Mouse (Mus musculus): ENCODE data around the gene Olfr9. TPM values are rescaled to one million over a fixed set of nuclear protein-coding genes. Genes with fewer than 3 reads are reported as not detected.

Gene Olfr9
- polyA plus RNA-seq, 1 experiment, result not detected

DNA sequence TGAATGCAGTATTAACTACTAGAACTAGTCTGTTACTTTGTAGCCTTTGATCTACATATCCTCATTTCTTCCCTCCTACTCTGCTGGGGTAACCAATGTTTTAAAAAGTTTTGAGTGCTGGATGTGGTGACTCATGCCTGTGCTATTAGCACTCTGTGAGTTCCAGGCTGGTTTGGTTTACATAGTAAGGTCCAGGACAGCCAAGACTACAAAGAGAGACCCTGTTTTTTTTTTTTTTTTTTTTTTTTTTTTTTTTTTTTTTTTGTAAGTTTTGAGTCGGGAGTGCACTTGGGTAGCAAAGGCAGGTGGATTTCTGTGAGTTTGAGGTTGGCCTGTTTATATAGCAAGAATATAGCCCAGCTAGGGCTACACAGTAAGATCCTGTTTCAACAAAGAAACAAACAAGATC, 20.9 kb upstream of the Olfr9 start:
- no peaks in the 10 kb centered on the region for H3K36me3 ChIP-seq (ENCODE audit: control insufficient read depth, insufficient read depth)
- no peaks in the 10 kb centered on the region for H3K79me2 ChIP-seq (ENCODE audit: control insufficient read depth, insufficient read depth)
- H3K4me3 ChIP-seq (ENCODE audit: insufficient read depth, poor library complexity, severe bottlenecking), result no peak overlapping the region
- no peak overlapping the region for H3ac ChIP-seq (ENCODE audit: control insufficient read depth, insufficient read length, low read depth)
- H3K79me3 ChIP-seq (ENCODE audit: low read depth), result no peaks in the 10 kb centered on the region
- H3K27me3 ChIP-seq (ENCODE audit: control insufficient read depth, insufficient read depth, insufficient read length), result no peaks in the 10 kb centered on the region
- TF ChIP-seq CTCF (IDR thresholded peaks at IDR 0.05; ENCODE audit: control insufficient read depth, insufficient read depth, insufficient read length) (no peak), MAX (IDR thresholded peaks at IDR 0.05) (no peak), FOSL1 (IDR thresholded peaks at IDR 0.05; ENCODE audit: insufficient read depth, low read length, poor library complexity, severe bottlenecking) (no peak), MYOG (IDR thresholded peaks at IDR 0.05; ENCODE audit: control insufficient read depth, extremely low read depth, insufficient read length) (no peak), USF1 (IDR thresholded peaks at IDR 0.05; ENCODE audit: low read depth) (no peak), CEBPB (IDR thresholded peaks at IDR 0.05; ENCODE audit: low read depth) (no peak), MYOD1 (IDR thresholded peaks at IDR 0.05; ENCODE audit: control insufficient read depth, insufficient read length, low read depth) (no peak)

DNA sequence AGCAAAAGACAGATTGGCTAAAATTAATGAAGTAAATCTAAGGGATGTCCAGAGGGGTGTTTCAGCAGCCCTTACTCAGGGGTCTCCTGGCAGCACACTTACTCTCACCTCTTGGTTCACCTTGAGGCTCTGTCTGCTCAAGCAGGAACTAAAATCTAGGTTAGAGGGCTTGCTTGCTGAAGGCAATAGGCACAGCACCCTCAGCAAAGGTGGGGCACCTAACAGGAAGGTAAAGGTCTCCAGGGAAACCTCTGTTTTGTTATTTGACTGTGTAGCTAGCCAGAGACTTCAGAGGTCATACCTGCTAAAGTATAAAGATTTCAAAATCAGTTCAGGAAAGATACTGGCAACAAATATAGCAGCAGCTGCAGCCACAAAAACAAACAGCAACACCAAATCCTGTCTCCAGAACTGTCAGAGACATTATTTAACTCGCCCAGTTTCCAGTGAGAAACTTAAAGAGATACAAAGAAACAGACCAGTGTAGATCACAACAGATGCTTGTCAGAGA, 18.4 kb upstream of the Olfr9 start:
- Histone ChIP-seq H3K79me3 (ENCODE audit: low read depth) (no peaks in the 10 kb centered on the region), H3K79me2 (ENCODE audit: control insufficient read depth, insufficient read depth) (no peaks in the 10 kb centered on the region), H3K27me3 (ENCODE audit: control insufficient read depth, insufficient read depth, insufficient read length) (no peaks in the 10 kb centered on the region), H3K36me3 (ENCODE audit: control insufficient read depth, insufficient read depth) (no peaks in the 10 kb centered on the region), H3ac (ENCODE audit: control insufficient read depth, insufficient read length, low read depth) (no peak overlapping the region), H3K4me3 (ENCODE audit: insufficient read depth, poor library complexity, severe bottlenecking) (no peak overlapping the region)
- no peak for TF ChIP-seq MAX (IDR thresholded peaks at IDR 0.05)
- no peak for TF ChIP-seq CEBPB (IDR thresholded peaks at IDR 0.05; ENCODE audit: low read depth)
- no peak for TF ChIP-seq MYOD1 (IDR thresholded peaks at IDR 0.05; ENCODE audit: control insufficient read depth, insufficient read length, low read depth)
- TF ChIP-seq CTCF (IDR thresholded peaks at IDR 0.05; ENCODE audit: control insufficient read depth, insufficient read depth, insufficient read length), result no peak
- TF ChIP-seq MYOG (IDR thresholded peaks at IDR 0.05; ENCODE audit: control insufficient read depth, extremely low read depth, insufficient read length), result no peak
- TF ChIP-seq FOSL1 (IDR thresholded peaks at IDR 0.05; ENCODE audit: insufficient read depth, low read length, poor library complexity, severe bottlenecking), result no peak
- TF ChIP-seq USF1 (IDR thresholded peaks at IDR 0.05; ENCODE audit: low read depth), result no peak

DNA sequence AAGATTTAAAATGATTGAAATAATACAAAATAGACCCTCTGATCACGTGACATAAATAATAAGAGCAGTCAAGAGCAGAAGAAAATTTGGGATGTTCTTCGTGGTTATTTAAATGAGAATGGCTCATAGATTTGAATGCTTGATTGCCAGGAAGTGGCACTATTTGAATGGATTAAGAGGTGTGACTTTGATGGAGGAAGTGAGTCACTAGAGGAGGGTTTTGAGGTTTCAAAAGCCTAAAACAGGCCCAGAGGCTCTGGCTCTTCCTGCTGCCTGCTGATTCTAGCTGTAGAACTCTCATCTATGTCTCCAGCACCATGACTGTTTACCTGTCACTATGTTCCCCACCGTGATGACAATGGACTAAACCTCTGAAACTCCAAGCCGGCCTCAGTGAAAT, 16.4 kb upstream of the Olfr9 start:
- Histone ChIP-seq H3ac (ENCODE audit: control insufficient read depth, insufficient read length, low read depth) (no peak overlapping the region), H3K27me3 (ENCODE audit: control insufficient read depth, insufficient read depth, insufficient read length) (no peaks in the 10 kb centered on the region), H3K79me2 (ENCODE audit: control insufficient read depth, insufficient read depth) (no peaks in the 10 kb centered on the region), H3K36me3 (ENCODE audit: control insufficient read depth, insufficient read depth) (no peaks in the 10 kb centered on the region), H3K79me3 (ENCODE audit: low read depth) (no peaks in the 10 kb centered on the region), H3K4me3 (ENCODE audit: insufficient read depth, poor library complexity, severe bottlenecking) (no peak overlapping the region)
- TF ChIP-seq MYOD1 (IDR thresholded peaks at IDR 0.05; ENCODE audit: control insufficient read depth, insufficient read length, low read depth) (no peak), USF1 (IDR thresholded peaks at IDR 0.05; ENCODE audit: low read depth) (no peak)

DNA sequence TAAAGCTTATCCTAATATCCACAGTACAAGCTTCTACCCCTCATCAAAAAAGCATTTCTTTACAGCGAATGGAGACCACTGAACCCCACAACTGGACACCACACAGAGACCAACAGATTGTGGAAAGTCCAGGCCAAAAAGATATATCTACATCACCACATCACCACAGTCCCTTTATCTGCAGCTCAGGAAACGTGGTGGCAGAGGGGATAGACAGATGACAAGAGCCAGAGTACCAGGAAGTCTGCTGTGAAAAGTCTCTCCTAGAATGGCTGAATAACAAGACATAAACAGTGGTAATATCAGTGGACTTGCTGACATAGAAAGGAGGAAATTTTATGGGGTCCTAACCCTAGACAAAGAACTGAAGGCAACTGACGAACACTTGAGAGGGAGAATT, 12.8 kb upstream of the Olfr9 start:
- H3K4me3 ChIP-seq (ENCODE audit: insufficient read depth, poor library complexity, severe bottlenecking), result no peak overlapping the region
- no peaks in the 10 kb centered on the region for H3K79me3 ChIP-seq (ENCODE audit: low read depth)
- no peak for TF ChIP-seq MYOG (IDR thresholded peaks at IDR 0.05; ENCODE audit: control insufficient read depth, extremely low read depth, insufficient read length)
- TF ChIP-seq CTCF (IDR thresholded peaks at IDR 0.05; ENCODE audit: control insufficient read depth, insufficient read depth, insufficient read length), result no peak
- no peak for TF ChIP-seq FOSL1 (IDR thresholded peaks at IDR 0.05; ENCODE audit: insufficient read depth, low read length, poor library complexity, severe bottlenecking)
- no peak for TF ChIP-seq MYOD1 (IDR thresholded peaks at IDR 0.05; ENCODE audit: control insufficient read depth, insufficient read length, low read depth)
- TF ChIP-seq USF1 (IDR thresholded peaks at IDR 0.05; ENCODE audit: low read depth), result no peak
- no peak for TF ChIP-seq CEBPB (IDR thresholded peaks at IDR 0.05; ENCODE audit: low read depth)
- no peak for TF ChIP-seq MAX (IDR thresholded peaks at IDR 0.05)
- no peaks in the 10 kb centered on the region for H3K36me3 ChIP-seq (ENCODE audit: control insufficient read depth, insufficient read depth)
- H3K27me3 ChIP-seq (ENCODE audit: control insufficient read depth, insufficient read depth, insufficient read length), result no peaks in the 10 kb centered on the region
- no peaks in the 10 kb centered on the region for H3K79me2 ChIP-seq (ENCODE audit: control insufficient read depth, insufficient read depth)
- no peak overlapping the region for H3ac ChIP-seq (ENCODE audit: control insufficient read depth, insufficient read length, low read depth)

DNA sequence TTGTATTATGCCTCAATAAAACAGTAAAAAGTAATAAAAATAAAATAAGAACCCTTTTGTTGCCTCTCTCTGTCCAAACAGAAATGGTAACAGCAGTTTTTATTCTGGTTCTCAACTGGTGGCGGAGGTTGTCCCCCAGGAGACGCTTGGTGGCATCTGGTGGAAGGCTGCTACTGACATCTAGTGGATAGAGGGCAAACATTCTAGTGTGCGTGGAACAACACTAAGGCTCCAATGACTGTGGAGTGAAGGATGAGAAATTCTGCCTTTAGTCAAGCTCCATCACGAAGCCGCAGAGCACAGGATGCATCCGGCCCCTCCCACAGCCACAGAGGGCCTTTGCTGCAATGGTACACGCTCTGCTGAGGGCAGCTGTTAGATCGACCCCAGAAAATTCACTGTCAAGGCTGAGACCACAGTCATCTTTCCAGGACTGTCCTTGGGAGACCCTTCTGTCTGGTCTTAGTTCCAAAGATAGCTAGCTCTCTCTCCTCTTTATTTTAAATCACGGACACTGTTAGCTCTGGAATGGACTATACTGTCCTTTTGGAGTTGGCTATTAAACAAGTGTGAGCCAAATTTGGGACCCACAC, 11.6 kb upstream of the Olfr9 start:
- peak overlapping the region; percentile 48 for H3ac ChIP-seq (ENCODE audit: control insufficient read depth, insufficient read length, low read depth)
- H3K27me3 ChIP-seq (ENCODE audit: control insufficient read depth, insufficient read depth, insufficient read length), result no peaks in the 10 kb centered on the region
- no peak overlapping the region for H3K4me3 ChIP-seq (ENCODE audit: insufficient read depth, poor library complexity, severe bottlenecking)
- H3K79me3 ChIP-seq (ENCODE audit: low read depth), result no peaks in the 10 kb centered on the region
- H3K79me2 ChIP-seq (ENCODE audit: control insufficient read depth, insufficient read depth), result no peaks in the 10 kb centered on the region
- TF ChIP-seq MAX (IDR thresholded peaks at IDR 0.05) (no peak), CEBPB (IDR thresholded peaks at IDR 0.05; ENCODE audit: low read depth) (no peak), FOSL1 (IDR thresholded peaks at IDR 0.05; ENCODE audit: insufficient read depth, low read length, poor library complexity, severe bottlenecking) (no peak), CTCF (IDR thresholded peaks at IDR 0.05; ENCODE audit: control insufficient read depth, insufficient read depth, insufficient read length) (peak; percentile 55), MYOG (IDR thresholded peaks at IDR 0.05; ENCODE audit: control insufficient read depth, extremely low read depth, insufficient read length) (no peak)
- H3K36me3 ChIP-seq (ENCODE audit: control insufficient read depth, insufficient read depth), result no peaks in the 10 kb centered on the region
